Mouse (Mus musculus) 3T3-L1 (cell line): ENCODE measurements at regions not wholly inside any gene's neighbourhood (a gene's known extent, or its start where the extent isn't known, plus 50 kb on each side); places are given as distances from the start of the nearest gene placed in this dataset.

ENCODE experiments used
- DNase-seq: peaks from one replicate; pipeline ENCODE4 v3.0.0-alpha.2; 2015; ENCODE audit warnings: low read depth, low spot score

- DNase-seq, result no peak
Measured at GRCm38 (mm10) chr2:132472126-132472525, 86.9 kb upstream of the Prokr2 start.

DNA sequence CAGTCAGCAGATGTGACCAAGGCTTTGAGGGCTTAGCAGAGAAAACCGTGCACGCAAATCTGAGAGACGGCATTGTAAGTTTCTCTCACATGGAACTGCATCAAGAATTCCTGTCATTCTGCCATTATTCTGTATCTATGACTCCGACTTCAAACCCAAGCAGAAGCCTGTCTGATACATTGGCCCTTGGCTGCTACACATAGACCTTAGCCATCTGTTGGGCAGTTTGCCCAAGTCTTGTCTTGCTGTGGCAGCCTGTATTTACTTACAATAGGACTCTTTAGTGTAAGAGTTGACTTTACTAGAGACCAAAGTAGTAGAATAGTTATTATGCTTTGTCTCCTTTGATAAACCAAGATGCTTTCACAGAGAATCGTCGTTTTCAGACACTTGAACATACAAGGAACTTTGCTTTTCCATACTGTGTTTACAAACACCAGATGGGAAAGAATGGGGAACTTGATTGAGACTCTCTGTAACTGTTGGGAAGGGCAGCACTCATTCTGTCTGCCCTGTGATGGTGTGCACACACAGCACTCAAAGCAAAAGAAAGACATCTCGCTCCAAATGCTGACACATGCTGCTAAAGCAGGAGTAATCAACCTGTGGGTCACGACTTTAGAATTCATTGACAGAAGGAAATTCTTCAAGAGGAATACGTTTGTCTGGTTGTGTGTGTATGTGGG is 83.9 kb upstream of the Prokr2 start:
- DNase-seq, result no peak

GRCm38 (mm10) chr2:132455029-132455428 is 69.8 kb upstream of the Prokr2 start:
- DNase-seq, result no peak

- DNase-seq, result no peak
Measured at GRCm38 (mm10) chr2:132449347-132449746, 64.1 kb upstream of the Prokr2 start.

GRCm38 (mm10) chr2:132447826-132448225 is 62.6 kb upstream of the Prokr2 start:
- DNase-seq, result peak; percentile 14

GRCm38 (mm10) chr2:132446019-132446418 is 60.8 kb upstream of the Prokr2 start:
- DNase-seq, result no peak

GRCm38 (mm10) chr2:132444442-132445161 is 59.4 kb upstream of the Prokr2 start:
- no peak for DNase-seq
